Mouse (Mus musculus) midbrain, embryonic 13.5 days (tissue): ENCODE results near the gene Tmem43. TPM values are rescaled to one million over a fixed set of nuclear protein-coding genes. Genes with fewer than 3 reads are reported as not detected.

ENCODE experiments used
- ATAC-seq: fragments of 200-750 bp; cut with Nextera tagmentation; 2 replicates; pipeline ENCODE4 v1.8.0; 2017; ENCODE audit warnings: mild to moderate bottlenecking, moderate TSS enrichment, moderate library complexity
- H3K27ac ChIP-seq: fragments of 300-500 bp; sonication (generic); 2 replicates; pipeline ENCODE4 v1.5.1; 2015; ENCODE audit warnings: inconsistent platforms, mild to moderate bottlenecking, moderate library complexity
- H3K27me3 ChIP-seq: fragments of 300-500 bp; sonication (generic); 2 replicates; pipeline ENCODE4 v1.6.1; 2015; ENCODE audit warnings: mild to moderate bottlenecking, inconsistent platforms
- H3K36me3 ChIP-seq: fragments of 300-500 bp; sonication (generic); 2 replicates; pipeline ENCODE4 v1.6.1; 2015; ENCODE audit warnings: mild to moderate bottlenecking, inconsistent platforms
- H3K4me1 ChIP-seq: fragments of 300-500 bp; sonication (generic); replicated peaks from 2 replicates; pipeline ENCODE4 v1.6.1; 2015; ENCODE audit warnings: inconsistent platforms
- H3K4me2 ChIP-seq: fragments of 300-500 bp; sonication (generic); replicated peaks from 2 replicates; pipeline ENCODE4 v1.6.1; 2015; ENCODE audit warnings: moderate library complexity, mild to moderate bottlenecking, inconsistent platforms
- H3K4me3 ChIP-seq: fragments of 300-500 bp; sonication (generic); replicated peaks from 2 replicates; pipeline ENCODE4 v1.5.1; 2015; ENCODE audit warnings: mild to moderate bottlenecking, inconsistent platforms
- H3K9ac ChIP-seq: fragments of 300-500 bp; sonication (generic); replicated peaks from 2 replicates; pipeline ENCODE4 v1.6.1; 2015; ENCODE audit warnings: mild to moderate bottlenecking, inconsistent platforms
- H3K9me3 ChIP-seq: fragments of 300-500 bp; sonication (generic); 2 replicates; pipeline ENCODE4 v1.6.1; 2016; ENCODE audit warnings: mild to moderate bottlenecking, inconsistent platforms
- WGBS: fragments of 180-500 bp; shearing (Covaris S2); methylation state at CpG from one replicate; pipeline ENCODE4 v1.1.7; 2015; 5-methylcytosine and 5-hydroxymethylcytosine counted together
- polyA plus RNA-seq: library from polyadenylated mRNA; unstranded; fragments of >200 nt; fragmentation: Nextera tagmentation; extraction: Ambion mirVana; gene quantifications from 2 replicates; pipeline ENCODE4 v1.2.1, GENCODE M21; 2015

Tmem43 gene
- polyA plus RNA-seq, 1 experiment from 2014 or later: 48.4 TPM

DNA sequence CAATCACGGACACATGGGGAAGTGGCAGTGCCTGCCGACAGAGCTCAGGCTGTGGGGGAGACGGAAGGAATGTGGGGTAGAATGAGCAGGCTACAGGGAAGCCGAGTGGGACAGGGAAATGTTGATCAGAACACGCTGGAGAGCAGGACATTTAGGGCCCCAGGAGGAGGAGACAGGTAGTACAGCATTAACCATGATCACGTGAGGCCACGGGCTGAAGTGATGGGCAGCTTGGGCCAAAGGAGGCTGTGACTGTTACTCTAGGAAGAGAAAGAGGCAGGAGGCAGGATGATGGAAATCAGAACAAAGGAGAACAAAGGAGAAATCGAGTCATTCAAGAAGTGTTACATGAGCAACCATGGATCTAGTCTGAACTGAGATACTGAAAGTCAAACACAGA is 21.0 kb downstream of the Tmem43 start:
- no peak for ATAC-seq
- H3K27me3 ChIP-seq: no peaks in the 10 kb centered on the region
- H3K4me3 ChIP-seq: no peak overlapping the region
- no peak overlapping the region for H3K9ac ChIP-seq
- H3K36me3 ChIP-seq: peaks cover 96% of the 10 kb centered on the region
- H3K4me1 ChIP-seq: no peaks in the 10 kb centered on the region
- 86% methylated on average over 8 of the region's 8 CpGs for WGBS
- H3K27ac ChIP-seq: no peak overlapping the region
- no peak overlapping the region for H3K4me2 ChIP-seq
- H3K9me3 ChIP-seq: no peaks in the 10 kb centered on the region

DNA sequence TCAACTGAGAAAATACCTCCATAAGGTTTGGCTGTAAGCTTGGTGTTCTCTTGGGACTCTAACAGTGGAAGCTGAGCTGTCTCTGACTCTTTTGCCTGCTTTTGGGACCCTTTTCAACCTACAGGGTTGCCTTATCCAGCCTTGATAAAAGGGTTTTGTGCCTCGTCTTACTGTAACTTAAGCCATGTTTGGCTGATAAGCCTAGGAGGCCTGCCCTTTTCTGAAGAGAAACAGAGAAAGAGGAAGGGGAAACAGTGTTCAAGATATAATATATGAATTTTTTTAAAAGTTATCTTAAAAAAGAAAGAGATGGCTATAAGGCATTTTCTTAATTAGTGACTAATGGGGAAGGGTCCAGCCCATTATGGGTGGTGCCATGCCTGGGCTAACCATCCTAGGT is 29.8 kb downstream of the Tmem43 start:
- no peak for ATAC-seq
- no peaks in the 10 kb centered on the region for H3K9me3 ChIP-seq
- H3K9ac ChIP-seq: no peak overlapping the region
- no peaks in the 10 kb centered on the region for H3K4me1 ChIP-seq
- H3K4me2 ChIP-seq: no peak overlapping the region
- no peaks in the 10 kb centered on the region for H3K27me3 ChIP-seq
- no peak overlapping the region for H3K4me3 ChIP-seq
- H3K27ac ChIP-seq: no peak overlapping the region
- 93% methylated on average over 1 of the region's 1 CpGs for WGBS
- H3K36me3 ChIP-seq: peaks cover 100% of the 10 kb centered on the region

DNA sequence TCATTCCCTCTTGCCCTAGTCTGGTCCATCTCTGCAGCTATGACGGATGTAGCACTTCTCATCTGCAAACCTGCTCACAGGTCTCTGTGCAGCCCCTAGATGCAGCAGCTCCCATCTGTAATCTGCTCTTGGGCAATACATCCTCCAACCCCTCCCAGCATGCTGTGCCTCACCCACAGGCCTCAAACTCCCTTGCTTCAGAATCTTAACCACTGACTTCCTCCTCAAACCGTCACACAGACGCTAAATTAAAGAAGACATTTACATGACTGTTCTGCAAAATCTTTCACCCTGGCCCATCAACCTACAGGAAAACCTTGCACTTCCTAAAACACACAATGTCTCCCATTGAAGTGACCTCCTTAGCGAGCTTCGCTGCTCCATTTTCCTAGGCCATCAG is 32.5 kb downstream of the Tmem43 start:
- H3K9ac ChIP-seq: no peak overlapping the region
- peaks cover 81% of the 10 kb centered on the region for H3K36me3 ChIP-seq
- H3K4me2 ChIP-seq: no peak overlapping the region
- H3K27me3 ChIP-seq: no peaks in the 10 kb centered on the region
- no peak for ATAC-seq
- WGBS: 95% methylated on average over 5 of the region's 5 CpGs
- no peaks in the 10 kb centered on the region for H3K4me1 ChIP-seq
- no peak overlapping the region for H3K4me3 ChIP-seq
- H3K27ac ChIP-seq: no peak overlapping the region
- H3K9me3 ChIP-seq: no peaks in the 10 kb centered on the region

DNA sequence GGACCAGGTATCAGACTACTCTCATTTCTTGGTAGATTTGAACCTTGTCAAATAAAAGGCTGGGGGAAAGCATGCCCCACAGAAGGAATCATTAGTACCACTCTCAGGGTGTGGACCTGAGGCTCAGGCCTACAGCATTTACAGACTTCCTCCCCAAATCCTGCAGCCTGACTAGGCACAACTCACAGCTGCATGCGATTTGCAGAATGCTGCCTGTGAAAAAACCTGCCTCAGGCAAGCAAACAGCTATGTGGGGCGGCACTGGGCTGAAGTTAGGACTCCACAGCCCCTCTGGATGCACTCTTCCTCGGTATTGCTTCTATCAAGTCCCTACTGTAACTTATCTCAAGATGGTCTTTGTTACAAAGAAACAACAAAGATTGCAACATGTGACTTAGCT is 34.5 kb downstream of the Tmem43 start:
- Histone ChIP-seq H3K4me2 (no peak overlapping the region), H3K4me1 (no peaks in the 10 kb centered on the region), H3K9me3 (no peaks in the 10 kb centered on the region), H3K27me3 (no peaks in the 10 kb centered on the region), H3K36me3 (peaks cover 61% of the 10 kb centered on the region), H3K4me3 (no peak overlapping the region), H3K9ac (no peak overlapping the region), H3K27ac (no peak overlapping the region)
- no peak for ATAC-seq
- WGBS: 89% methylated on average over 3 of the region's 3 CpGs

DNA sequence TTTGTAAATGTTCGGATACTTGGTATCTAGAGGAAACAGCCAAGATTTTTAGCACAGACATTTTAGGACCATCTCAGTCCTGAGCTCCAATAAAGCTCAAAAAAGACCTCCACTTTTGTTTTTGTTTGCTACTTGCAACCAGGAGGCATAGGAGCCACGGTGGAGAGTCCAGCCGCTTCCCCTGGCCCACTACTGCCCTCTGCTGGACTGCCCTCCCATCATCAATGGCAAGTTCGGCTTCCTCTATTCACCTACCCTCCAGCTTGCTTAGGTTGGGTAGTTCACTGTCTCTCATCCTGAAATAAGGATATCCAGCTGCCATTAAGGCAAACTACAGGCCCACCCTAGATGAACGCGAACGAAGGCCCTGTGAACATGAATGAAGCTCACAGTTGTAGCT is 35.8 kb downstream of the Tmem43 start:
- no peak overlapping the region for H3K27ac ChIP-seq
- 42% methylated on average over 7 of the region's 7 CpGs for WGBS
- H3K9me3 ChIP-seq: no peaks in the 10 kb centered on the region
- H3K4me3 ChIP-seq: no peak overlapping the region
- peaks cover 48% of the 10 kb centered on the region for H3K36me3 ChIP-seq
- H3K9ac ChIP-seq: no peak overlapping the region
- H3K27me3 ChIP-seq: no peaks in the 10 kb centered on the region
- ATAC-seq: no peak
- H3K4me2 ChIP-seq: no peak overlapping the region
- peaks cover 6% of the 10 kb centered on the region for H3K4me1 ChIP-seq

DNA sequence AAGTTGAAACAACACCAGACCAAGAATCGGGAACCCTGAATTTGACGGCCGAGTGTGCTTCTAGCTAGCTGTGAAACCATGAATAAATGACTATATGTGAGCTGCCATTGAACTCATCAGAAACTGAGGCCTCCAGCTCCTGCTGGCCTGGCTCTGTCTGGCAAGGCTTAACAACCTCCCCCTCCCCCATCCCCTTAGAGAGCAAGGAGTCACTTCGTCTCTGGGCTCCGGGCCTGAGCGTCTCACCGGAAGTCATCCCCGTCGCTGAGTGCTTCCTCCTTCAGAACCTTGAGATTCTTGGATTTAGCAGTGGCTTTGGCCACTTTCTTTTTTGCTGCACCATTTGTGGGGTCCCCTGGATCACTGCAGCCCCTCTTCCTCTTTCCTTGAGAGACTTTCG is 36.7 kb downstream of the Tmem43 start:
- H3K9ac ChIP-seq: no peak overlapping the region
- no peaks in the 10 kb centered on the region for H3K27me3 ChIP-seq
- no peak for ATAC-seq
- no peak overlapping the region for H3K4me3 ChIP-seq
- H3K36me3 ChIP-seq: peaks cover 39% of the 10 kb centered on the region
- 88% methylated on average over 10 of the region's 10 CpGs for WGBS
- no peak overlapping the region for H3K4me2 ChIP-seq
- H3K27ac ChIP-seq: no peak overlapping the region
- peaks cover 15% of the 10 kb centered on the region for H3K4me1 ChIP-seq
- no peaks in the 10 kb centered on the region for H3K9me3 ChIP-seq

DNA sequence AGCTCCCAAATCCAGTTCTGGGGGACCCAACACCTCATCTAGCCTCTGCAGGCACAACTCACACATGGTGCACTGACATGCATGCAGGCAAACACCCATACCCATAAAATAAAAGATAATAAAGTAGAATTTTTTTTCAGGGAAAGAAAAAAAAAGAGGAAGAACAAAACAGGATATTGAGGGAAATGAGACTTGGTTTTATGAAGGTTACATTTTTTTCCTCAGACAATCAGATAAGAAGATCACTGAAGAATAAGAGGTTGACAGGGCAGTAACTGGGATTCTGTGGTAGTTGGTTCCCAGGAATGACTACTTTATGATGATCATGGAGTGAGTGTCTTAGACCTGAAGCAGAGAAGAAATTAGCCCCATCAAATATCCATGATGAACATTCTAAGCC is 40.6 kb downstream of the Tmem43 start:
- ATAC-seq: no peak
- no peak overlapping the region for H3K4me2 ChIP-seq
- no peak overlapping the region for H3K9ac ChIP-seq
- no peaks in the 10 kb centered on the region for H3K9me3 ChIP-seq
- H3K4me1 ChIP-seq: peaks cover 32% of the 10 kb centered on the region
- H3K36me3 ChIP-seq: peaks cover 19% of the 10 kb centered on the region
- H3K27ac ChIP-seq: no peak overlapping the region
- no peaks in the 10 kb centered on the region for H3K27me3 ChIP-seq
- no peak overlapping the region for H3K4me3 ChIP-seq

DNA sequence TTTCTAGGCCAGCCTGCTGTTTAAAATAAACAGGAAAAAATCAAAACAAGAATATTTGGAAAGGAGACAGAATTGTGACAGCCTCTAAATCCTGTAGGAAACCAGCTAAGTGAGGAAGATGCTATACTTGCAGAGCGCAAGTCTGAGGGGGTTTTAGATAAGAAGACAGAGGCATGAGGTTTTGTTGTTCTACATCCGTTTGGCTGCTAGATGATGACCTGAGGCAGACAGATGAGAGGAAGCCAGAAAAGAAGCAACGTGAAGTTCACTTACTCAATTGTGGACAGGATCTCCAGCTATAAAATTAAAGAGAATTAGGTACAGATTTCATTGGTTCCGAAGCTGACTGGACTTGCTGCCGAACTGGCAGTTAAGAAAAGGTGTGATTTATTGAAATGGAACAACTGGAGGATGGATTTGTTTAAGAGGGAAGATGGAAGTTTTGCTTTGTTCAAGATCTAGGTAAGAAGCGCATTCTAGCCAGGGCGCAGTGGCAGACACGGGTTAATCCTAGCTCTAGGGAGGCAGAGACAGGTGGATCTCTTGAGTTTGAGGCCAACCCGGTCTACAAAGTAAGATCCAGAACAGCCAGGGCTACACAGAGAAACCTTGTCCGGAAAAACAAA is 41.3 kb downstream of the Tmem43 start:
- WGBS: 33% methylated on average over 10 of the region's 10 CpGs
- H3K4me3 ChIP-seq: peak overlapping the region; percentile 64
- H3K36me3 ChIP-seq: peaks cover 25% of the 10 kb centered on the region
- peaks cover 32% of the 10 kb centered on the region for H3K4me1 ChIP-seq
- H3K27me3 ChIP-seq: no peaks in the 10 kb centered on the region
- H3K9me3 ChIP-seq: no peaks in the 10 kb centered on the region
- no peak; the same call in 1 of the 2 replicates for ATAC-seq
- H3K4me2 ChIP-seq: peak overlapping the region; percentile 74
- peak overlapping the region; percentile 75 for H3K9ac ChIP-seq
- H3K27ac ChIP-seq: no peak overlapping the region

DNA sequence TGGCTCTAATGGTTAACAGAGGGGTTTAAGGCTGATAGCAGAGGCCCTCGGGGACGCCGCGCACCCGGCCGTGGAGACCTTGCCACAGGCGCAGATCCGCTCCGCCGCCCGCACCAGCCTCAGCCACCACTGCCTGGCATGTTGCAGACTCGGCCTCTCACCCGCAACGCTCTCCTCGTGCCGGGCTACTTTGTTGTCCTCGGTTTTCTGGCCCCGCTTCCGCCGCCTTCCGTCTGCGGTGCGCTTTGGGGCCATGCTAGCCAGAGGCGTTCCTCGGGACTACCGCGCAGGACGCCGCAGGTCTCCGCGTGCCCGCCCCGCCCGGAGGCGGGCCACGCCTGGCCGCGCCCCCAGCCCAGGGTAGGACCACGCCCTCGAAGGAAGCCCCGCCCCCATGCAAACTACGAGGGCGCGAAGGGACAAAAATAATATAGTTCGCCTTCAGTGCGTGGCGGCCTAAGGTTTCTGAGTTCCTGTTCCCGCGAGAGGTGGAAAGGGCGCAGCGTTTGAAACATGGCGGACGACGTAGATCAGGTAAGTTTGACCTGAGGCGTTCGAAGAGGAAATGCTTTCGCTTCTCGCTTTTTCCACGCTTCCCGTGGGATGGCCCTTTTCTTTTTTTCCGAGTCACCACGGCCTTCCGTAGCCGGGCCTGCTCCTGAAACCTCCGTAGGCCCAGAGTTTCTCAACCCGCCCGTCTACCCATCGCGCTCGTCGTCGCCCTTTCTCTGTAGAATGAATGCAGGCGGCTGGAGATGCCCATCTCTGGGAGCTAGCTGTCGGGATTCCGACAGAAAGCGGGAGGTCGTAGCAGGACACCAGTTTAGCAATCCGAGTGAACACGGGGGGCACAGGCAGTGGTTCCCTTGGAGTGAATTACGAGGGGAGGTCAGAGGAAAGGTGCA is 42.3 kb downstream of the Tmem43 start, which contains the start of the genes Xpc and Lsm3:
TSS of gene Xpc (minus strand) at position 344 of the 905 bp plus-strand sequence.
TSS of gene Lsm3 (plus strand) at position 384 of the 905 bp plus-strand sequence.
- H3K4me2 ChIP-seq: peak within 1 kb of the TSS; percentile 75
- H3K9ac ChIP-seq: peak within 1 kb of the TSS; percentile 75
- peak; percentile 98 for ATAC-seq
- H3K4me3 ChIP-seq: peak within 1 kb of the TSS; percentile 64
- no peaks in the 10 kb centered on the region for H3K27me3 ChIP-seq
- under 1% methylated on average over 80 of the region's 80 CpGs for WGBS
- H3K27ac ChIP-seq: peak within 1 kb of the TSS; percentile 59
- peaks cover 32% of the 10 kb centered on the region for H3K4me1 ChIP-seq
- H3K9me3 ChIP-seq: no peaks in the 10 kb centered on the region
- H3K36me3 ChIP-seq: peaks cover 30% of the 10 kb centered on the region

DNA sequence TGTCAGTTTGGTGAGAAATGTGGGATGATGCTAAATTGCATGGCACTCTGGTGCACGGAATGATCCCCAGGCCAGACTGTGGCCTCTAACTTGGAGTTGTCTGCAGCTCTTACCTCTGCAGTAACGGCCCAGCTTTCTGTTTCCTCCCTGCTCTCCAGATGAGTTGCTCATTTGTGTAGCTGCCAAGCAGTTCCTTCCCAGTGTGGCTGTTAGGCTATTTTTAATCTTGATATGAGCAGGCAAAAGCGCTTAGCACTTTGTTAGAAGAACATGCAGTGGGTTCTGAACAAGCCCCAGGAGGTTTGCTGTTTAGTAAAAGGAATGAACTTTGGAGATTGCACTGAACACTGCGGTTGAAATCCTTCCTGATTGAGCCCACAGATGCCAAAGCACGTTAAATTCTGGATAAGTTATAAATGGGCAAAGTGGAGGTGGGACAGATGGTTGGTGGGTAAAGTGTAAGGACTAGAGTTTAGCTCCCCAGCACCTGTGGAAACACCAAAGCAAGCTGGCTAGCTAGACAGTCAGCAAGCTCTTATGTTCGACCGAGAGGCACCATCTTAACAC is 45.0 kb downstream of the Tmem43 start:
- no peak overlapping the region for H3K27ac ChIP-seq
- H3K27me3 ChIP-seq: no peaks in the 10 kb centered on the region
- no peak overlapping the region for H3K9ac ChIP-seq
- no peak for ATAC-seq
- 90% methylated on average over 7 of the region's 7 CpGs for WGBS
- peaks cover 57% of the 10 kb centered on the region for H3K36me3 ChIP-seq
- H3K4me2 ChIP-seq: no peak overlapping the region
- H3K4me1 ChIP-seq: peaks cover 32% of the 10 kb centered on the region
- H3K9me3 ChIP-seq: no peaks in the 10 kb centered on the region
- H3K4me3 ChIP-seq: no peak overlapping the region

DNA sequence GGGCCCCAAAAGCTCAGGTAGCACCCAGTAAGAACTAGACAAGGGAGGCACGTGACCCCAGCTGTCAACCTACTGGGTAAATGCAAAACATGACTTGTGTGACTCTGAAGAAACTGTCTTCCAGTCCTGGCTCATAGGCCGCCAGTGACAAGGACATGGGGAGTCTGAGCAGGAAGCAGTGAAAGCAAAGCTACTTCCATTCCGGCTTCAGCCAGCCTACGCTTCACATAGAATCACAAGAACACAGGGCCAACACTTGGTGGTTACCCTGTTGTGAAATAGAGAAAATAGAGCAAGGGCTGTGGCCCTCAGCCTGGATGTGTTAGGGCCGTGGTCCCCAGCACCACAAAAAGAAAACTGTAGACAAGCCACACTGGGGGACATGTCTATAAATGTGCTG is 49.3 kb downstream of the Tmem43 start:
- ATAC-seq: no peak
- 0 out of 2 replicates have a peak, but pooled peaks cover 4% of the 10 kb centered on the region for H3K4me1 ChIP-seq
- H3K27ac ChIP-seq: no peak overlapping the region
- no peak overlapping the region for H3K9ac ChIP-seq
- WGBS: 91% methylated on average over 5 of the region's 5 CpGs
- H3K27me3 ChIP-seq: no peaks in the 10 kb centered on the region
- peaks cover 76% of the 10 kb centered on the region for H3K36me3 ChIP-seq
- no peak overlapping the region for H3K4me2 ChIP-seq
- no peaks in the 10 kb centered on the region for H3K9me3 ChIP-seq
- no peak overlapping the region for H3K4me3 ChIP-seq

DNA sequence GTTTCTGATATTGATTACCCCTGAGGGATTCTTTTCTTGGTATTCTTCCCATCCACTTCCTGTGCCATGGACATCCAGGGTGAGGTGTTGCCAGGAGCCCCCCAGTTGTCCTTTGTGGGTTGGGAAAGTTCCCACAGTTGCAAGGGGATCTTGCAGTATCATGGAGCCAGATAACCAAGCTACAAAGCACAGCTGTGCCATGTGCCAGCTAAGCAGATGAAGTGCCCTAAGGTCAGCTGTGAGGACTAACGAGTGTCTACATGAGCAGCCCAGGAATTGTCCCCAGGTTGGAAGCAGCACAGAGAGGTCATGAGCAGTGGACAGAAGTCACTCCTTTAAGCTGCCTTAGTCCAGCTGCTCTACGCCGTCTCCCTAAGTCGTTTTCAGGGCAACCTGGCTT is 52.0 kb downstream of the Tmem43 start:
- H3K4me1 ChIP-seq: no peaks in the 10 kb centered on the region
- H3K4me2 ChIP-seq: no peak overlapping the region
- ATAC-seq: no peak
- no peak overlapping the region for H3K9ac ChIP-seq
- no peak overlapping the region for H3K27ac ChIP-seq
- H3K27me3 ChIP-seq: no peaks in the 10 kb centered on the region
- 86% methylated on average over 4 of the region's 4 CpGs for WGBS
- H3K36me3 ChIP-seq: peaks cover 58% of the 10 kb centered on the region
- no peaks in the 10 kb centered on the region for H3K9me3 ChIP-seq
- H3K4me3 ChIP-seq: no peak overlapping the region
